Mouse (Mus musculus) stomach, postnatal 0 days (tissue): ENCODE data around the gene Bves.

Source experiments
- CTCF ChIP-seq: IDR thresholded peaks from 2 replicates; pipeline ENCODE4 v1.5.1; 2016; ENCODE audit warnings: antibody characterized with exemption, low read depth, mild to moderate bottlenecking, moderate library complexity
- EP300 ChIP-seq: optimal IDR thresholded peaks from 2 replicates; pipeline ENCODE3; 2016; ENCODE audit warnings: antibody characterized with exemption

GRCm38 (mm10) chr10:45289218-45290105 lies 46.1 kb upstream of the Bves start:
- TF ChIP-seq CTCF (no peak), EP300 (no peak)
